Mouse (Mus musculus): ENCODE measurements around the gene Apaf1. TPM values are rescaled to one million over a fixed set of nuclear protein-coding genes. Genes with fewer than 3 reads are reported as not detected.

Apaf1 gene
- total RNA-seq, 1 experiment = 25.7 TPM

- Histone ChIP-seq H3K9me3 (ENCODE audit: control insufficient read depth, insufficient read depth, low read depth, low read length) (no peaks in the 10 kb centered on the region), H3K4me1 (ENCODE audit: control insufficient read depth in 2 of 2, insufficient read depth in 2 of 2, low read length in 2 of 2, poor library complexity in 1 of 2) (no peaks in the 10 kb centered on the region), H3K4me3 (ENCODE audit: insufficient read depth in 1 of 2, low read depth in 1 of 2, low read length in 2 of 2, poor library complexity in 1 of 2, severe bottlenecking in 1 of 2) (peak overlapping the region; percentile 9 to 16; a peak in 1 of 4 replicates), H3K36me3 (ENCODE audit: control insufficient read depth, insufficient read depth, low read length, poor library complexity, severe bottlenecking) (no peaks in the 10 kb centered on the region), H3K27ac (ENCODE audit: insufficient read depth, low read depth, low read length, poor library complexity, severe bottlenecking) (no peak overlapping the region), H3K9ac (ENCODE audit: insufficient read depth, low read depth, low read length, poor library complexity, severe bottlenecking) (no peak overlapping the region)
- no peak for TF ChIP-seq ZC3H11A (IDR thresholded peaks at IDR 0.05; ENCODE audit: borderline replicate concordance, low read depth, low read length)
- TF ChIP-seq CHD2 (IDR thresholded peaks at IDR 0.05; ENCODE audit: low read depth, low read length) = no peak
- TF ChIP-seq ZNF384 (IDR thresholded peaks at IDR 0.05; ENCODE audit: low read depth, low read length) = peak; percentile 66
- TF ChIP-seq HCFC1 (IDR thresholded peaks at IDR 0.05; ENCODE audit: borderline replicate concordance, insufficient read depth, low read length) = no peak
- TF ChIP-seq MAFK (IDR thresholded peaks at IDR 0.05; ENCODE audit: insufficient read depth, low read depth, low read length) = no peak
- DNase-seq (ENCODE audit: low read depth, low spot score) = no peak
- in situ Hi-C loops (cut with MboI; ENCODE audit: low sequenced_read_pairs in 2 of 2, unreplicated experiment in 2 of 2) = no loop called here
These were observed 20.4 kb upstream of the Apaf1 start for GRCm38 (mm10) chr10:91102799-91103590.

GRCm38 (mm10) chr10:91101936-91102335 is 19.4 kb upstream of the Apaf1 start:
- no peak overlapping the region for H3K4me3 ChIP-seq (ENCODE audit: insufficient read depth in 1 of 2, low read depth in 1 of 2, low read length in 2 of 2, poor library complexity in 1 of 2, severe bottlenecking in 1 of 2)
- no peak for TF ChIP-seq ZNF384 (IDR thresholded peaks at IDR 0.05; ENCODE audit: low read depth, low read length)
- H3K36me3 ChIP-seq (ENCODE audit: control insufficient read depth, insufficient read depth, low read length, poor library complexity, severe bottlenecking) = no peaks in the 10 kb centered on the region
- H3K9ac ChIP-seq (ENCODE audit: insufficient read depth, low read depth, low read length, poor library complexity, severe bottlenecking) = no peak overlapping the region
- H3K9me3 ChIP-seq (ENCODE audit: control insufficient read depth, insufficient read depth, low read depth, low read length) = no peaks in the 10 kb centered on the region
- no peak for DNase-seq (ENCODE audit: low read depth, low spot score)
- no peaks in the 10 kb centered on the region for H3K4me1 ChIP-seq (ENCODE audit: control insufficient read depth in 2 of 2, insufficient read depth in 2 of 2, low read length in 2 of 2, poor library complexity in 1 of 2)
- in situ Hi-C loops (cut with MboI; ENCODE audit: low sequenced_read_pairs in 2 of 2, unreplicated experiment in 2 of 2) = no loop called here
- H3K27ac ChIP-seq (ENCODE audit: insufficient read depth, low read depth, low read length, poor library complexity, severe bottlenecking) = no peak overlapping the region

GRCm38 (mm10) chr10:91100101-91100500 is 17.5 kb upstream of the Apaf1 start:
- DNase-seq (ENCODE audit: low read depth, low spot score) = no peak
- Histone ChIP-seq H3K36me3 (ENCODE audit: control insufficient read depth, insufficient read depth, low read length, poor library complexity, severe bottlenecking) (no peaks in the 10 kb centered on the region), H3K4me1 (ENCODE audit: control insufficient read depth in 2 of 2, insufficient read depth in 2 of 2, low read length in 2 of 2, poor library complexity in 1 of 2) (no peaks in the 10 kb centered on the region), H3K27ac (ENCODE audit: insufficient read depth, low read depth, low read length, poor library complexity, severe bottlenecking) (no peak overlapping the region), H3K9ac (ENCODE audit: insufficient read depth, low read depth, low read length, poor library complexity, severe bottlenecking) (no peak overlapping the region), H3K9me3 (ENCODE audit: control insufficient read depth, insufficient read depth, low read depth, low read length) (no peaks in the 10 kb centered on the region), H3K4me3 (ENCODE audit: insufficient read depth in 1 of 2, low read depth in 1 of 2, low read length in 2 of 2, poor library complexity in 1 of 2, severe bottlenecking in 1 of 2) (no peak overlapping the region)
- TF ChIP-seq ZC3H11A (IDR thresholded peaks at IDR 0.05; ENCODE audit: borderline replicate concordance, low read depth, low read length) (no peak), MAFK (IDR thresholded peaks at IDR 0.05; ENCODE audit: insufficient read depth, low read depth, low read length) (no peak), HCFC1 (IDR thresholded peaks at IDR 0.05; ENCODE audit: borderline replicate concordance, insufficient read depth, low read length) (no peak), ZNF384 (IDR thresholded peaks at IDR 0.05; ENCODE audit: low read depth, low read length) (no peak), CHD2 (IDR thresholded peaks at IDR 0.05; ENCODE audit: low read depth, low read length) (no peak)
- in situ Hi-C loops (cut with MboI; ENCODE audit: low sequenced_read_pairs in 2 of 2, unreplicated experiment in 2 of 2) = no loop called here

GRCm38 (mm10) chr10:91098056-91098455 is 15.5 kb upstream of the Apaf1 start:
- in situ Hi-C loops (cut with MboI; ENCODE audit: low sequenced_read_pairs in 2 of 2, unreplicated experiment in 2 of 2) = no loop called here
- Histone ChIP-seq H3K9me3 (ENCODE audit: control insufficient read depth, insufficient read depth, low read depth, low read length) (no peaks in the 10 kb centered on the region), H3K9ac (ENCODE audit: insufficient read depth, low read depth, low read length, poor library complexity, severe bottlenecking) (no peak overlapping the region), H3K4me1 (ENCODE audit: control insufficient read depth in 2 of 2, insufficient read depth in 2 of 2, low read length in 2 of 2, poor library complexity in 1 of 2) (no peaks in the 10 kb centered on the region), H3K36me3 (ENCODE audit: control insufficient read depth, insufficient read depth, low read length, poor library complexity, severe bottlenecking) (no peaks in the 10 kb centered on the region), H3K4me3 (ENCODE audit: insufficient read depth in 1 of 2, low read depth in 1 of 2, low read length in 2 of 2, poor library complexity in 1 of 2, severe bottlenecking in 1 of 2) (no peak overlapping the region), H3K27ac (ENCODE audit: insufficient read depth, low read depth, low read length, poor library complexity, severe bottlenecking) (no peak overlapping the region)
- no peak for DNase-seq (ENCODE audit: low read depth, low spot score)
- no peak for TF ChIP-seq ZC3H11A (IDR thresholded peaks at IDR 0.05; ENCODE audit: borderline replicate concordance, low read depth, low read length)
- TF ChIP-seq CHD2 (IDR thresholded peaks at IDR 0.05; ENCODE audit: low read depth, low read length) = no peak
- TF ChIP-seq HCFC1 (IDR thresholded peaks at IDR 0.05; ENCODE audit: borderline replicate concordance, insufficient read depth, low read length) = no peak
- no peak for TF ChIP-seq ZNF384 (IDR thresholded peaks at IDR 0.05; ENCODE audit: low read depth, low read length)
- no peak for TF ChIP-seq MAFK (IDR thresholded peaks at IDR 0.05; ENCODE audit: insufficient read depth, low read depth, low read length)
